Mouse (Mus musculus) heart, adult 8-10 months (tissue): ENCODE data around the gene Exph5. TPM values are rescaled to one million over a fixed set of nuclear protein-coding genes. Genes with fewer than 3 reads are reported as not detected.
A peak's percentile ranks its signal among the peaks of the same experiment; 100 is the strongest.

ENCODE experiments used
- DNase-seq: peaks from one replicate; pipeline ENCODE4 v3.0.0; 2022; ENCODE audit warnings: low spot score
- total RNA-seq, 4 experiments: library from RNA; stranded (reverse); gene quantifications; 2 replicates each; pipeline ENCODE4 v1.2.4; 2022

Gene Exph5
- total RNA-seq, 4 experiments from 2014 or later: 0.13 to 0.56 (median 0.24) TPM

DNA sequence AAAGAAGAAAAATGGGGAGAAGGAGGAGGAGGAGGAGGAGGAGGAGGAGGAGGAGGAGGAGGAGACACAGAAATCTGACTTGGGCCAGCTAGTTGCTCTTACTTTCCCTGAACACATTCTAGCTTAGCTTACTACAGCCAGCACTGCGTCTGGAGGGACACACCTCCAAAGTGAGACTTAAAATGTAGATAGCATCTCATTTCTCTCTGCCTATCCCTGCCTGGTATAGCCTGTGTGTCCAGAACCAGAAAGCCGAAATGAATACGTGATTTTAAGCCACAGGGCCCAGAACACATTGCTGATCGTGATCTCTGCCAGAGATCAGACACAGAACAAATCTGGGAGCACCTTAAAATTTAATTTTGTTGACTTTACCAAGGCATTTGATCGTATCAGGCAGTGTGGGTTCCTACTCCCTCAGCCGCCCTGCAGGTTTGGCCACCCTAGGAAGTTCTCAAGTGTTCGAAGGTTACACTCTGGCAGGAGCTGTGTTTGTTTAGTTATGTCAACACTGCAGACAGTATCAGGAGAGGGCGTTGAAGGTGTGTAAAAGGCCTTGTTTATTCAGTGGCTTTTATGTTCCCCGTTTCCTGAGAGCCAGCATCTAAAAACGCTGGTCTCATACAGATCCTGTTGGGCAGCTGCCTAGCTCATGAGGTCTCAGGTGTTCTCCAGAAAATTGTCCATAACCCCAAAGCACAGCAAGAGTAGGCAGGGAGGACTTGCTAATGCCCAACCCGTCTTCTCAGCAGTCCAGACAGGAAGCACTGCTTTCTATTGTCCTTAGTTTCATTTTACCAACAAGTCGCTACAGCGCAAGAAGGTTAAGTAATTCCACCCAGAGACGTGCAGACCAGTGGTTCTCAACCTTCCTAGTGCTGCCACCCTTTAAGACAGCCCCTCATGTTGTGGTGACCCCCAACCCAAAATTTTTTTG, 55.0 kb downstream of the Exph5 start:
- DNase-seq: no peak

DNA sequence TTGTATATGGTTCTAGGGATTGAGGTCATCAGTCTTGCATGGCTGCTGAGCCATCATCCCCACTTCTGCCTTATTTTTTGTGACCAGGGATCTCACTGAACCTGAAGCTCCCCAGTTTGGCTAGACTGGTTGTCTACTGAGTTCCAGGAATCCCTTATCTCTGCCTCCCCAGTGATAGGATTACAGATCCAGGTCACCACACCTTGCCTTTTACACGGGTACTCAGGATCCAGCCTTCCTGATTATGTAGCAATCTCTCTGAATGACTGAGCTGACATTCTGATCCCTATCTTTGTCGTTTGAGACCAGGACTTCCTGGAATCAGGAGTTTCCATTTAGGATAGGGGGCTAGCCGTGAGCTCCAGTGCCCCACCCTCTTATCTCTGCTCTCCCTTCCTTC, 69.9 kb downstream of the Exph5 start:
- no peak for DNase-seq

GRCm38 (mm10) chr9:53375907-53376306, 74.4 kb downstream of the Exph5 start:
- peak; percentile 40 for DNase-seq

DNA sequence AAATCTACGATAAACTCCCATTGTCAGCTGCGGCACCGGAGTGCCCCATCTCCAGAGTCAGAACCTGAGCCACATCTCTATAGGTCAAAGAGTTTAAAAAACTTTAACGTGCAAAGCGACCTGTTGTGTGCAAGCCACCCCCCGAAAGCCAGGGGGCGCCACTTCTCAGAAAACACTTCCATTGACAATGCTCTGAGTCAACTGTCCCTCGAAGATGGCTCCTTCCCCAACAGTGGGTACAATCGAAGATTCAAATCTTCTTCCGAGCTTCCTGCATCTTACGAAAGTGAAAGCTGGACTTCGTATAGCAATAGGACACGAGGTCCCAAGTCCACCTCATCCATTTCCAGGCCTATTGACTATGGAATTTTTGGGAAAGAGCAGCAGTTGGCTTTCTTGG, 75.3 kb downstream of the Exph5 start:
- DNase-seq: no peak

DNA sequence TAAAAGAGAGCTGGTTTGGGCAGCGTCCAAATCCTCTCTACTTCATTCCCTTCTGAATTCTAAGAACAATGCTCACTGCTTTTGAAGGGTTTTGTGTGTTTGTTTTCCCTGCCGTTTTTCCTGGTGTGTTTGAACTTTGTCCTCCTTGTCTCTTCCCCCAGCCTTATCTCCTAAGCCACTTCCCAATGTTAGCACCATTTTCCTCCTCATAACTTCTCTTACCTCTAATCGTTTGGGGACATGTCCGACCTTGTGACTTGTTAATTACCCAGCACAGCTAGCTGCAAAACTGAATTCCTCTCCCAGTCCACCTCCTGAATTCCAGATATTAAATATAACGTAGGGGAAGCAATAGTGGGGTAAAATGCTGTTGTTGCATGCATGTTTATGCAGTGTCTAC, 76.1 kb downstream of the Exph5 start:
- DNase-seq: no peak

- DNase-seq: no peak
Measured at GRCm38 (mm10) chr9:53378171-53378570, 76.7 kb downstream of the Exph5 start.

GRCm38 (mm10) chr9:53380595-53380994, 79.1 kb downstream of the Exph5 start:
- DNase-seq: no peak

- DNase-seq: no peak
Measured at GRCm38 (mm10) chr9:53381113-53381615, 79.7 kb downstream of the Exph5 start.

GRCm38 (mm10) chr9:53383951-53384866, 82.7 kb downstream of the Exph5 start, which contains the start of gene Kdelc2:
TSS of gene Kdelc2 (plus strand) at chr9:53384025.
- peak; percentile 81 for DNase-seq

- no peak for DNase-seq
Measured at GRCm38 (mm10) chr9:53384873-53385272, 83.4 kb downstream of the Exph5 start.

GRCm38 (mm10) chr9:53387431-53387830, 86.0 kb downstream of the Exph5 start:
- no peak for DNase-seq

- DNase-seq: no peak
Measured at GRCm38 (mm10) chr9:53389109-53389508, 87.6 kb downstream of the Exph5 start.

GRCm38 (mm10) chr9:53390136-53390535, 88.7 kb downstream of the Exph5 start:
- DNase-seq: no peak

DNA sequence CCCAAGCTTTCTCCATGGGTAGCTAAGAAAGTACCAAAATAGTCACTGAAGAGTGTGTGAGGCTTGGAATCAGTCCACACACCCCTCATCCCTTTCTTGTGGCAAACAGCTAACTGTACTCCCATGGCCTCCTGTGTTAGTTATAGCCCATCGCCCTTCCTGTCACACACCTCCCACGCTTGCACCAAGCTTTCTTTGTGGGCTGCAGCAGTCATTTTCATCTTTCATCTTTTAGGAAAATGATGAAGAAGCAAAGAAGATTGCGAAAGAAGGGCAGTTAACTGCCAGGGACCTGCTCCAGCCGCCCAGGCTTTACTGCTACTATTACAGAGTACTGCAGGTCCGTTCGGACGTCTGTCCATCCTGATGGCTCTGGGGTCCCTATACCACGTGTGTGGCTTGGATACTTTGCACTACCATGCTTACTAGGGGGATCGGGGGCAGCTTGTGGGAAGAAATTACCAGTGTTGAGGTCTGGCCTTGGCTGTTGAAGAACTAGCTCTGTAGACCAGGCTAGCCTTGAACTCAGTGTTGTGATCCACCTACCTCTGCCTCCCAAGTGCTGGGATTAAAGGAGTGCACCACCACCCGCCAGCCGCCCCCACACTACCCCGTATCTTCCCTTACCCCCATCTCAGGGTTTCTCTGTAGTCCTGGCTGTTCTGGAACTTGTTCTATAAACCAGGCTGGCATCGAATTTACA, 96.4 kb downstream of the Exph5 start:
- DNase-seq: no peak

DNA sequence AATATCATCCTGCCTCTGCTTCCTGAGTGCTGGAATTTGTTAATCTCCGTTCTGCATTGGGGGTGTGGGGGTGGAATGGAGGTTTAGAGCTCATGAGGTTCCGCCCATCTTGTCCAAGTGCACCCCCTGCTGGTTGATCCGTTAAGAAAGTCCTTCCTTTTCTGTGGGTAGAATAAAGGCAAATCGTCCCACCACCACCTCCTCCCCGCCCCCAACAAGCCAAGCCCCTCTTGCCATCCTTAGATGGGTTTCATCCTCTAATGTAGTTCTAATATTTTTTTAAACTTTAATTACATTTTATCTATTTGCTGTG, 96.9 kb downstream of the Exph5 start:
- peak; percentile 61 for DNase-seq

GRCm38 (mm10) chr9:53399537-53399936, 98.1 kb downstream of the Exph5 start:
- DNase-seq: no peak

GRCm38 (mm10) chr9:53400696-53401095, 99.2 kb downstream of the Exph5 start:
- DNase-seq: no peak

- no peak for DNase-seq
Measured at GRCm38 (mm10) chr9:53401146-53401545, 99.7 kb downstream of the Exph5 start.

GRCm38 (mm10) chr9:53402291-53402711, 100.8 kb downstream of the Exph5 start, which contains the start of gene 4930550C14Rik:
TSS of gene 4930550C14Rik (plus strand) at chr9:53402325.
- peak; percentile 38 for DNase-seq

- DNase-seq: no peak
Measured at GRCm38 (mm10) chr9:53402991-53403390, 101.5 kb downstream of the Exph5 start.

GRCm38 (mm10) chr9:53404050-53404752, 102.7 kb downstream of the Exph5 start:
- no peak for DNase-seq
